Mouse (Mus musculus) lung, embryonic 15.5 days (tissue): ENCODE measurements around the gene Sun5. TPM values are rescaled to one million over a fixed set of nuclear protein-coding genes. Genes with fewer than 3 reads are reported as not detected.
"Not testable (repeated sequence)": the region's sequence is repeated elsewhere in the genome, so short reads cannot be mapped to it uniquely, and the experiment has no call there.

Source experiments
- ATAC-seq: fragments of 200-750 bp; cut with Nextera tagmentation; 2 replicates; pipeline ENCODE4 v1.8.0; 2017; ENCODE audit warnings: moderate number of reproducible peaks, borderline replicate concordance; ENCODE audit not compliant: low FRiP score, low TSS enrichment; ENCODE audit errors: extremely low read depth
- H3K27ac ChIP-seq: fragments of 300-500 bp; sonication (generic); 2 replicates; pipeline ENCODE4 v1.5.1; 2015; ENCODE audit warnings: moderate library complexity, mild to moderate bottlenecking, inconsistent platforms
- H3K27me3 ChIP-seq: fragments of 300-500 bp; sonication (generic); 2 replicates; pipeline ENCODE4 v1.6.1; 2015; ENCODE audit warnings: inconsistent platforms
- H3K36me3 ChIP-seq: fragments of 300-500 bp; sonication (generic); 2 replicates; pipeline ENCODE4 v1.6.1; 2015; ENCODE audit warnings: inconsistent platforms
- H3K4me1 ChIP-seq: fragments of 300-500 bp; sonication (generic); 2 replicates; pipeline ENCODE4 v1.6.1; 2015; ENCODE audit warnings: inconsistent platforms
- H3K4me2 ChIP-seq: fragments of 300-500 bp; sonication (generic); 2 replicates; pipeline ENCODE4 v1.6.1; 2015; ENCODE audit warnings: inconsistent platforms, mild to moderate bottlenecking, moderate library complexity
- H3K4me3 ChIP-seq: fragments of 300-500 bp; sonication (generic); 2 replicates; pipeline ENCODE4 v1.5.1; 2015; ENCODE audit warnings: mild to moderate bottlenecking, inconsistent platforms
- H3K9ac ChIP-seq: fragments of 300-500 bp; sonication (generic); 2 replicates; pipeline ENCODE4 v1.6.1; 2015; ENCODE audit warnings: inconsistent platforms
- H3K9me3 ChIP-seq: fragments of 300-500 bp; sonication (generic); 2 replicates; pipeline ENCODE4 v1.6.1; 2016; ENCODE audit warnings: inconsistent platforms
- WGBS: fragments of 180-500 bp; shearing (Covaris S2); methylation state at CpG from one replicate; pipeline ENCODE4 v1.1.7; 2015; 5-methylcytosine and 5-hydroxymethylcytosine counted together
- polyA plus RNA-seq: library from polyadenylated mRNA; unstranded; fragments of >200 nt; fragmentation: Nextera tagmentation; extraction: Ambion mirVana; gene quantifications from 2 replicates; pipeline ENCODE4 v1.2.1, GENCODE M21; 2015

The Sun5 gene
- polyA plus RNA-seq, 1 experiment from 2014 or later, result not detected

- no peak overlapping the region for H3K9ac ChIP-seq
- no peaks in the 10 kb centered on the region for H3K27me3 ChIP-seq
- no peaks in the 10 kb centered on the region for H3K36me3 ChIP-seq
- H3K9me3 ChIP-seq, result no peaks in the 10 kb centered on the region
- no peak overlapping the region for H3K4me3 ChIP-seq
- no peak overlapping the region for H3K27ac ChIP-seq
- no peak for ATAC-seq
- no peak overlapping the region for H3K4me2 ChIP-seq
- no peaks in the 10 kb centered on the region for H3K4me1 ChIP-seq
- WGBS, result 71% methylated on average over 8 of the region's 8 CpGs
Observed at GRCm38 (mm10) chr2:153808146-153808545, 62.7 kb downstream of the Sun5 start.

GRCm38 (mm10) chr2:153807464-153807863 lies 63.4 kb downstream of the Sun5 start:
- not testable (repeated sequence) for H3K4me2 ChIP-seq, H3K4me3 ChIP-seq, ATAC-seq, H3K27me3 ChIP-seq, H3K9me3 ChIP-seq, H3K9ac ChIP-seq, H3K27ac ChIP-seq, H3K4me1 ChIP-seq, H3K36me3 ChIP-seq

Other genes with a start within 250 kb of the Sun5 start
- gene Commd7, start 238.3 kb downstream of the Sun5 start, polyA plus RNA-seq, result 83.5 and 84.8 TPM in 2 replicates
- gene Dnmt3b, start 221.6 kb downstream of the Sun5 start, polyA plus RNA-seq, result 12.3 and 13.0 TPM in 2 replicates
- not detected in 2 replicates for gene Dnmt3c, start 174.4 kb downstream of the Sun5 start, polyA plus RNA-seq
- 257 and 262 TPM in 2 replicates for gene Mapre1, start 129.8 kb downstream of the Sun5 start, polyA plus RNA-seq
- gene Efcab8, start 91.2 kb downstream of the Sun5 start, polyA plus RNA-seq, result 0.08 TPM in 1 of 2 replicates, not detected in the other
- gene Bpifb2, start 4.0 kb upstream of the Sun5 start, polyA plus RNA-seq, result not detected in 2 replicates
- gene Bpifb6, start 29.3 kb upstream of the Sun5 start, polyA plus RNA-seq, result not detected in 2 replicates
- gene Bpifb3, start 47.1 kb upstream of the Sun5 start, polyA plus RNA-seq, result not detected in 2 replicates
- not detected in 2 replicates for gene Bpifb4, start 67.1 kb upstream of the Sun5 start, polyA plus RNA-seq
- gene Bpifa6, start 103.9 kb upstream of the Sun5 start, polyA plus RNA-seq, result not detected in 2 replicates
- not detected in 2 replicates for gene Bpifa2, start 137.2 kb upstream of the Sun5 start, polyA plus RNA-seq